12 mouse cellular contexts compared by ENCODE assay signal in genomic region chr2:180530130-180530529, GRCm38 (mm10). TPM values are rescaled to one million over a fixed set of nuclear protein-coding genes. Genes with fewer than 3 reads are reported as not detected.
DNase-seq lines count a peak whose midpoint lies in the region; ATAC-seq lines count a peak whose summit lies in the region.
"Had no signal": no experiment of that assay in that cellular context is flagged by ENCODE, and none has a peak within 500 bp of the region (broad histone marks: within the 10 kb centered on the region; RNA-seq: fewer than 3 reads in every experiment).

No protein-coding gene starts in this region.

- H3K4me2 ChIP-seq in midbrain, embryonic 12.5 days (replicated peaks) = no peak overlapping the region
- no peak overlapping the region for H3K4me2 ChIP-seq in midbrain, embryonic 15.5 days
- H3K4me2 ChIP-seq in forebrain, embryonic 11.5 days (ENCODE audit: low read depth, low read length, severe bottlenecking) = peak overlapping the region; percentile 33
- H3K4me2 ChIP-seq in midbrain, embryonic 14.5 days (ENCODE audit: low read length) = no peak overlapping the region
- H3K4me2 ChIP-seq in heart, embryonic 12.5 days = no peak overlapping the region
- H3K4me2 ChIP-seq: heart, embryonic 11.5 days; intestine, embryonic 15.5 days had no signal

- H3K27ac ChIP-seq in midbrain, embryonic 12.5 days (replicated peaks) = no peak overlapping the region
- no peak overlapping the region for H3K27ac ChIP-seq in midbrain, embryonic 15.5 days
- peak overlapping the region; percentile 72 for H3K27ac ChIP-seq in forebrain, embryonic 11.5 days (ENCODE audit: low read depth, low read length)
- H3K27ac ChIP-seq in midbrain, embryonic 14.5 days (replicated peaks; ENCODE audit: low read depth, low read length) = no peak overlapping the region
- no peak overlapping the region for H3K27ac ChIP-seq in heart, embryonic 12.5 days (ENCODE audit: poor library complexity, severe bottlenecking)
- H3K27ac ChIP-seq: intestine, embryonic 15.5 days had no signal

- H3K4me3 ChIP-seq in midbrain, embryonic 12.5 days = no peak overlapping the region
- no peak overlapping the region for H3K4me3 ChIP-seq in midbrain, embryonic 15.5 days
- H3K4me3 ChIP-seq in forebrain, embryonic 11.5 days (ENCODE audit: low read depth, low read length) = no peak overlapping the region
- H3K4me3 ChIP-seq in midbrain, embryonic 14.5 days (replicated peaks; ENCODE audit: low read depth, low read length) = no peak overlapping the region
- no peak overlapping the region for H3K4me3 ChIP-seq in heart, embryonic 12.5 days
- H3K4me3 ChIP-seq: intestine, embryonic 15.5 days had no signal

- DNase-seq in heart, postnatal 10 days = peak; percentile 5 to 7
- no peak for DNase-seq in heart, adult 18-20 months
- peak; percentile 62 for DNase-seq in forebrain, embryonic 11.5 days (ENCODE audit: low spot score)
- no peak for DNase-seq in midbrain, embryonic 14.5 days
- DNase-seq: liver had no signal

- intact Hi-C loops in heart, postnatal 10 days (cut with DNase I) = no loop called here

- no peak overlapping the region for H3K9ac ChIP-seq in midbrain, embryonic 12.5 days (replicated peaks)
- no peak overlapping the region for H3K9ac ChIP-seq in midbrain, embryonic 15.5 days
- H3K9ac ChIP-seq in forebrain, embryonic 11.5 days (ENCODE audit: low read length) = no peak overlapping the region
- no peak overlapping the region for H3K9ac ChIP-seq in midbrain, embryonic 14.5 days (replicated peaks; ENCODE audit: low read length)
- no peak overlapping the region for H3K9ac ChIP-seq in heart, embryonic 12.5 days
- H3K9ac ChIP-seq: intestine, embryonic 15.5 days had no signal

- H3K36me3 ChIP-seq in midbrain, embryonic 12.5 days = no peaks in the 10 kb centered on the region
- H3K36me3 ChIP-seq in midbrain, embryonic 15.5 days (replicated peaks) = no peaks in the 10 kb centered on the region
- H3K36me3 ChIP-seq in forebrain, embryonic 11.5 days (ENCODE audit: control insufficient read depth, insufficient read depth, low read length) = no peaks in the 10 kb centered on the region
- H3K36me3 ChIP-seq in midbrain, embryonic 14.5 days (ENCODE audit: control insufficient read depth, insufficient read depth, low read length) = no peaks in the 10 kb centered on the region
- H3K36me3 ChIP-seq in heart, embryonic 12.5 days = no peaks in the 10 kb centered on the region
- H3K36me3 ChIP-seq: intestine, embryonic 15.5 days had no signal

- 25% methylated on average over 7 of the region's 7 CpGs for whole genome bisulfite sequencing in midbrain, embryonic 12.5 days
- 30% methylated on average over 7 of the region's 7 CpGs for WGBS in midbrain, embryonic 15.5 days
- 23% methylated on average over 7 of the region's 7 CpGs for WGBS in forebrain, embryonic 11.5 days
- WGBS in midbrain, embryonic 14.5 days = 26% methylated on average over 7 of the region's 7 CpGs
- 24% methylated on average over 7 of the region's 7 CpGs for WGBS in heart, embryonic 12.5 days

- peaks cover 32% of the 10 kb centered on the region for H3K4me1 ChIP-seq in midbrain, embryonic 12.5 days
- peaks cover 33% of the 10 kb centered on the region for H3K4me1 ChIP-seq in midbrain, embryonic 15.5 days
- H3K4me1 ChIP-seq in forebrain, embryonic 11.5 days (replicated peaks; ENCODE audit: control insufficient read depth, insufficient read depth, low read length) = peaks cover 16% of the 10 kb centered on the region
- H3K4me1 ChIP-seq in midbrain, embryonic 14.5 days (ENCODE audit: control insufficient read depth, insufficient read depth, low read length) = peaks cover 31% of the 10 kb centered on the region
- H3K4me1 ChIP-seq in heart, embryonic 12.5 days (replicated peaks) = peaks cover 6% of the 10 kb centered on the region; the same call in 1 of the 2 replicates

- H3K27me3 ChIP-seq in midbrain, embryonic 12.5 days = peaks cover 77% of the 10 kb centered on the region
- peaks cover 10% of the 10 kb centered on the region; the same call in 1 of the 2 replicates for H3K27me3 ChIP-seq in midbrain, embryonic 15.5 days (replicated peaks)
- peaks cover 2% of the 10 kb centered on the region for H3K27me3 ChIP-seq in forebrain, embryonic 11.5 days (ENCODE audit: control insufficient read depth, insufficient read depth, low read length)
- no peaks in the 10 kb centered on the region for H3K27me3 ChIP-seq in midbrain, embryonic 14.5 days (ENCODE audit: control insufficient read depth, insufficient read depth, low read length)
- peaks cover 55% of the 10 kb centered on the region for H3K27me3 ChIP-seq in heart, embryonic 12.5 days (replicated peaks)

- peak; percentile 21; the same call in 1 of the 2 replicates for ATAC-seq in midbrain, embryonic 12.5 days (ENCODE audit: low FRiP score, low read depth)
- ATAC-seq in midbrain, embryonic 15.5 days (replicated peaks) = no peak
- ATAC-seq in forebrain, embryonic 11.5 days (replicated peaks; ENCODE audit: low FRiP score) = peak; percentile 73
- ATAC-seq in midbrain, embryonic 14.5 days (ENCODE audit: low FRiP score, low TSS enrichment) = peak; percentile 41; the same call in 1 of the 2 replicates
- no peak for ATAC-seq in heart, embryonic 12.5 days (ENCODE audit: insufficient number of reproducible peaks, low FRiP score)
- ATAC-seq: intestine, embryonic 15.5 days had no signal

- no peaks in the 10 kb centered on the region for H3K9me3 ChIP-seq in midbrain, embryonic 12.5 days
- no peaks in the 10 kb centered on the region for H3K9me3 ChIP-seq in midbrain, embryonic 15.5 days
- no peaks in the 10 kb centered on the region for H3K9me3 ChIP-seq in forebrain, embryonic 11.5 days (ENCODE audit: control insufficient read depth, low read length)
- no peaks in the 10 kb centered on the region for H3K9me3 ChIP-seq in midbrain, embryonic 14.5 days (ENCODE audit: control insufficient read depth, low read length)
- no peaks in the 10 kb centered on the region for H3K9me3 ChIP-seq in heart, embryonic 12.5 days (replicated peaks)
- H3K9me3 ChIP-seq: intestine, embryonic 15.5 days had no signal

RNA-seq across cellular contexts. Expression of gene Ntsr1, which starts 30.4 kb away (rescaled TPM):
- total RNA-seq in heart, postnatal 10 days (2021) = under 1 TPM; 0.12 TPM
- not detected for total RNA-seq in heart, adult 18-20 months (2021)
- polyA plus RNA-seq in midbrain, embryonic 12.5 days (2016; fragmentation: Nextera tagmentation; extraction: Ambion mirVana) = 0.15 and 0.29 TPM in 2 replicates
- polyA plus RNA-seq in midbrain, embryonic 15.5 days (2015; fragmentation: Nextera tagmentation; extraction: Ambion mirVana) = 2.2 and 3.2 TPM in 2 replicates
- polyA plus RNA-seq in forebrain, embryonic 11.5 days (2014; fragmentation: Nextera tagmentation; extraction: Ambion mirVana) = 0.15 and 0.21 TPM in 2 replicates
- polyA plus RNA-seq in midbrain, embryonic 14.5 days (2014; fragmentation: Nextera tagmentation; extraction: Ambion mirVana) = 0.89 and 1.3 TPM in 2 replicates
- polyA plus RNA-seq in heart, embryonic 12.5 days (2016; fragmentation: Nextera tagmentation; extraction: Ambion mirVana) = 0.80 and 0.94 TPM in 2 replicates
- total RNA-seq: common myeloid progenitor, adult 5-6 weeks; megakaryocyte progenitor cell, adult 5-6 weeks had no signal

RNA-seq across cellular contexts. Expression of gene Mrgbp, which starts 51.0 kb away (rescaled TPM):
- total RNA-seq in heart, postnatal 10 days (2021) = 10 to 100 TPM; 17.8 to 21.3 TPM
- total RNA-seq in heart, adult 18-20 months (2021) = 10 to 100 TPM; 17.8 to 18.4 TPM
- polyA plus RNA-seq in midbrain, embryonic 12.5 days (2016; fragmentation: Nextera tagmentation; extraction: Ambion mirVana) = 46.8 and 49.0 TPM in 2 replicates
- 46.4 and 49.1 TPM in 2 replicates for polyA plus RNA-seq in midbrain, embryonic 15.5 days (2015; fragmentation: Nextera tagmentation; extraction: Ambion mirVana)
- polyA plus RNA-seq in forebrain, embryonic 11.5 days (2014; fragmentation: Nextera tagmentation; extraction: Ambion mirVana) = 49.5 and 51.9 TPM in 2 replicates
- 46.8 and 49.5 TPM in 2 replicates for polyA plus RNA-seq in midbrain, embryonic 14.5 days (2014; fragmentation: Nextera tagmentation; extraction: Ambion mirVana)
- polyA plus RNA-seq in heart, embryonic 12.5 days (2016; fragmentation: Nextera tagmentation; extraction: Ambion mirVana) = 25.1 and 25.3 TPM in 2 replicates

RNA-seq across cellular contexts. Expression of gene Ogfr, which starts 58.9 kb away (rescaled TPM):
- 10 to 100 TPM; 42.6 to 48.8 TPM for total RNA-seq in heart, postnatal 10 days (2021)
- total RNA-seq in heart, adult 18-20 months (2021) = 10 to 100 TPM; 31.9 to 34.1 TPM
- 98.9 and 109 TPM in 2 replicates for polyA plus RNA-seq in midbrain, embryonic 12.5 days (2016; fragmentation: Nextera tagmentation; extraction: Ambion mirVana)
- polyA plus RNA-seq in midbrain, embryonic 15.5 days (2015; fragmentation: Nextera tagmentation; extraction: Ambion mirVana) = 89.2 and 96.7 TPM in 2 replicates
- 98.6 and 108 TPM in 2 replicates for polyA plus RNA-seq in forebrain, embryonic 11.5 days (2014; fragmentation: Nextera tagmentation; extraction: Ambion mirVana)
- 97.7 and 105 TPM in 2 replicates for polyA plus RNA-seq in midbrain, embryonic 14.5 days (2014; fragmentation: Nextera tagmentation; extraction: Ambion mirVana)
- polyA plus RNA-seq in heart, embryonic 12.5 days (2016; fragmentation: Nextera tagmentation; extraction: Ambion mirVana) = 58.0 and 62.1 TPM in 2 replicates

Comparison
In these comparisons a context has a peak if more than half of its experiments do, and no peak if none do; other contexts are left out.
1. DNase-seq: peak in heart, postnatal 10 days (2 of 2) and forebrain, embryonic 11.5 days (single experiment); none in heart, adult 18-20 months (0 of 2) and midbrain, embryonic 14.5 days (single experiment).
2. ATAC-seq: peak in midbrain, embryonic 12.5 days (single experiment), forebrain, embryonic 11.5 days (single experiment) and midbrain, embryonic 14.5 days (single experiment); none in midbrain, embryonic 15.5 days (single experiment) and heart, embryonic 12.5 days (single experiment).